Mouse (Mus musculus): Measurements from ENCODE around the gene Cyp2j9. TPM values are rescaled to one million over a fixed set of nuclear protein-coding genes. Genes with fewer than 3 reads are reported as not detected.

The Cyp2j9 gene
- 0.10 and 0.12 TPM in 2 replicates for polyA plus RNA-seq (2012)

DNA sequence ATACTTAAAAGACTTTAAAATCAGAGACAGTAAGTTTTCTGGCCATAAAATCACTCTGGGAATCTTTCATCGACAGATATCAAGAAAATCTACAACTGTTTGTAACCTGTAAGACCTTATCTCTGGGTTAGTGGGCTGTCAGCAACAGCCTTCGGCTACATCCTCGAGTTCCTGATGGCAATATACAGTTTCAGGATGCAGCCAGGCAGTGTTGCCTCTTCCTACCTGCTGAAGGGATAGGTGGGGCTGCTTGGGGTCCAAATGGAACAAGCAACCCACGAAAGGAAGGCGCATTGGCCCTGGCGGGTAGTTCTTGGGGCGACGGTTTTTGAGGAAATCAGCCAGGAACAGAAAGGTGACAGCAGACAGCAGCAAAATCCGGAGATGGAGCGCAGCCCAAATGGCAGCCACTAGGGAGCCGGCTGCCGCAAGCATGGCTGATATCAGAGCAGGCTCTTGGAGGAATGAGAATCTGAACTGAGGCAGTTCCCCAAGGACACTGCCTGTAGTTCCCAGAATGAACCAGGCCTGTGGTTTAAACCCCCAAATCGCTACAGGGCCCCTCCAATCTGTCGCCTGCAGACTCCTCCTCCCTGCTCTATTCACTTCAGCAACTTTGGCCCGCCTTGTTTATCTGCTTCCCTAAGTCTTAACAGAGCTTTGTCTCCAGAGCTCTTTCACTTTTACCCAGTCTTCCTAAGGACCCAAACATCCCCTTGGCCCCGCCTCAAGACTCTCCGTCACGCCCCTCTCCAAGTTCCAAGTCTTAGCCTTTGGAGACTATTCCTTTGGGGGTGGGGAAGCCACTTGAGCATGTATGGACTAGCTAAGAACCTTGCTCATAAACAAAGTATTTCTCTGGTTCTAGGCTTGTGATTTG lies at the start of gene Cyp2j9:
Gene Cyp2j9, minus strand, starts transcription at position 668 of the 880 bp plus-strand sequence.

DNA sequence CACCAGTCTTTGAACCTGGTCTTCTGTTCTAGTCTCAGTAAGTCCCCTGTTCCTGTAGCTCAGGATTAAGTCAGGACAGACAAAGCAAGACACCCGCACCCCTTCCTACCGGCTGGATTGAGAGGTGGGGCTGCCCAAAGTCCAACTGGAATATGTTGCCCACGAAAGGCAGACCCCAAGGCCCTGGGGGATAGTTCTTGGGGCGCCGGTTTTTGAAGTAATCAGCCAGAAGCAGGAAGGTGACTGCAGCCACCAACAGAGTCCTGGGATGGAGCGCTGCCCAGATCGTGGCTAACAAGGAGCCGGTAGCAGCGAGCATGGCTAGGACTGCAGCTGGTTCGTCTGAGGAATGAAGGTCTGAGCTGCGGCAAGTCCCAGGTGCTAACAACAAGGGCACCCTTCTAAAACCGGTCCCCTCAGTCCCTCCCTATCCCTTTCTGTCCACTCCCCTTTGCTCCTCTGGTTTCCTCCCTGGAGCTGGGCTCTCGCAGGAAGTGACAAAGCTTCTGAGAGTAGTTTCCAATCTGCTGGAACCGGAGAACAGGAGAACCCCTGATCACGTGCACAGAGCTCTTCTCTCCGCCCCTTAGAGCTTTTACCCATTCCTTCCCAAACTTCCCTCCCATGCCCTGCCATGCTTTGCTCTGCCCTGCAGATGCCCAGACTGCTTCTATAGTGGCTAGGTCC lies 38.1 kb downstream of the Cyp2j9 start, which contains the start of gene Cyp2j6:
Gene Cyp2j6, minus strand, starts transcription at position 529 of the 687 bp plus-strand sequence.

Other genes with a start within 250 kb of the Cyp2j9 start
- gene Cyp2j11, start 242.9 kb downstream of the Cyp2j9 start, polyA plus RNA-seq (2012), result not detected in 2 replicates
- not detected in 2 replicates for gene Cyp2j8, start 84.2 kb downstream of the Cyp2j9 start, polyA plus RNA-seq (2012)
- gene Cyp2j6, start 37.9 kb downstream of the Cyp2j9 start, polyA plus RNA-seq (2012), result 0.16 and 0.21 TPM in 2 replicates
- gene Cyp2j5, start 72.6 kb upstream of the Cyp2j9 start, polyA plus RNA-seq (2012), result not detected in 2 replicates
- gene Gm12695, start 193.6 kb upstream of the Cyp2j9 start, polyA plus RNA-seq (2012), result not detected in 2 replicates